Mouse (Mus musculus) neural tube, embryonic 15.5 days (tissue): ENCODE data around the gene Greb1. TPM values are rescaled to one million over a fixed set of nuclear protein-coding genes. Genes with fewer than 3 reads are reported as not detected.
A peak's percentile ranks its signal among the peaks of the same experiment; 100 is the strongest.

Experiments used
- ATAC-seq: fragments of 200-750 bp; cut with Nextera tagmentation; 2 replicates; pipeline ENCODE4 v1.8.0; 2017; ENCODE audit warnings: mild to moderate bottlenecking, moderate TSS enrichment, moderate library complexity; ENCODE audit not compliant: low FRiP score
- H3K27ac ChIP-seq: fragments of 300-500 bp; sonication (generic); replicated peaks from 2 replicates; pipeline ENCODE4 v1.5.1; 2015; ENCODE audit warnings: mild to moderate bottlenecking, inconsistent platforms
- H3K27me3 ChIP-seq: fragments of 300-500 bp; sonication (generic); replicated peaks from 2 replicates; pipeline ENCODE4 v1.6.1; 2015; ENCODE audit warnings: inconsistent platforms
- H3K36me3 ChIP-seq: fragments of 300-500 bp; sonication (generic); 2 replicates; pipeline ENCODE4 v1.6.1; 2015; ENCODE audit warnings: inconsistent platforms
- H3K4me1 ChIP-seq: fragments of 300-500 bp; sonication (generic); 2 replicates; pipeline ENCODE4 v1.6.1; 2015; ENCODE audit warnings: inconsistent platforms
- H3K4me2 ChIP-seq: fragments of 300-500 bp; sonication (generic); 2 replicates; pipeline ENCODE4 v1.6.1; 2015; ENCODE audit warnings: inconsistent platforms, mild to moderate bottlenecking, moderate library complexity
- H3K4me3 ChIP-seq: fragments of 300-500 bp; sonication (generic); replicated peaks from 2 replicates; pipeline ENCODE4 v1.5.1; 2015; ENCODE audit warnings: mild to moderate bottlenecking, inconsistent platforms
- H3K9ac ChIP-seq: fragments of 300-500 bp; sonication (generic); replicated peaks from 2 replicates; pipeline ENCODE4 v1.6.1; 2015; ENCODE audit warnings: mild to moderate bottlenecking, inconsistent platforms
- H3K9me3 ChIP-seq: fragments of 300-500 bp; sonication (generic); replicated peaks from 2 replicates; pipeline ENCODE4 v1.6.1; 2016; ENCODE audit warnings: inconsistent platforms
- WGBS: fragments of 180-500 bp; shearing (Covaris S2); methylation state at CpG from one replicate; pipeline ENCODE4 v1.1.7; 2015; ENCODE audit warnings: mixed read lengths; 5-methylcytosine and 5-hydroxymethylcytosine counted together
- polyA plus RNA-seq: library from polyadenylated mRNA; unstranded; fragments of >200 nt; fragmentation: Nextera tagmentation; extraction: Ambion mirVana; gene quantifications from 2 replicates; pipeline ENCODE4 v1.2.1, GENCODE M21; 2015

Greb1 gene
- polyA plus RNA-seq, 1 experiment from 2014 or later = 0.67 TPM

- H3K4me2 ChIP-seq = no peak overlapping the region
- H3K9me3 ChIP-seq = no peaks in the 10 kb centered on the region
- no peak overlapping the region for H3K9ac ChIP-seq
- no peak overlapping the region for H3K27ac ChIP-seq
- no peaks in the 10 kb centered on the region for H3K36me3 ChIP-seq
- 16% methylated on average over 5 of the region's 5 CpGs for WGBS
- peaks cover 15% of the 10 kb centered on the region; the same call in 1 of the 2 replicates for H3K27me3 ChIP-seq
- H3K4me1 ChIP-seq = peaks cover 16% of the 10 kb centered on the region
- H3K4me3 ChIP-seq = no peak overlapping the region
- ATAC-seq = no peak
These were observed 3.3 kb upstream of the Greb1 start for GRCm38 (mm10) chr12:16803956-16804430.

DNA sequence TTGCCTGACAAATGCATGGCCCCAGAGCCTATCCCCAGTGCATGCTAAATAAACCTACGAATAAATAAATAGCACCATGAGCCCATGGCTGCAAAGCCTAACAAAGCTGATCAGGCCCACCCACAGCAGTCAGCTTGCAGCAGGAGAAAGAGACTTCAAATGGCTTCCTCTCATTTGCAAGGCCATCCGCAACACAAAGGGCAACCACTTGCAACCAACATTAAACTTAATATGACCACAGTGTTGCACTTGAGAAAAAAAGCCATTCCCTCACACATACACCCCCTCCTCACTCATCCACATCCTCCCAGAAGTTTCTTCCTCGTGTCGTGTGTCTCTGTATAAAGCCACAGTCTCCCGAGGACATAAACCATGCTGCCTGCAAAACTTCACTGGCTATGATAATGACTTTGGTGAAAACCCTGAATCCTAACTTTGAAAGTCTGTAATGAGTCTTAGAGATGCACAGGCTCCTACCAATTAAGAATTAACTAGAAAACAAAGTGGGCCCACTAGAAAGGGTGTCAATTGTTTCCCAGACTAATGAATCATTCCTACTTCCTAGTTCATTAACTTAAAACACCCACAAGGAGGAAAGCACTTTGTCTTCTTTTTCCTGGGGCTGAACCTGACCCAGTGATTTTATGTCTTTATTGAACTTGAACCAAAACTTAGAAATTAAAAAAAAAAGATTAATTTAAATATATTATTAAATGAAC, 2.7 kb upstream of the Greb1 start:
- peaks cover 18% of the 10 kb centered on the region for H3K4me1 ChIP-seq
- no peak overlapping the region for H3K27ac ChIP-seq
- H3K36me3 ChIP-seq = no peaks in the 10 kb centered on the region
- no peaks in the 10 kb centered on the region for H3K9me3 ChIP-seq
- no peak overlapping the region for H3K4me3 ChIP-seq
- ATAC-seq = no peak
- no peak overlapping the region for H3K9ac ChIP-seq
- peaks cover 11% of the 10 kb centered on the region; the same call in 1 of the 2 replicates for H3K27me3 ChIP-seq
- H3K4me2 ChIP-seq = no peak overlapping the region
- WGBS = 11% methylated on average over 5 of the region's 5 CpGs

DNA sequence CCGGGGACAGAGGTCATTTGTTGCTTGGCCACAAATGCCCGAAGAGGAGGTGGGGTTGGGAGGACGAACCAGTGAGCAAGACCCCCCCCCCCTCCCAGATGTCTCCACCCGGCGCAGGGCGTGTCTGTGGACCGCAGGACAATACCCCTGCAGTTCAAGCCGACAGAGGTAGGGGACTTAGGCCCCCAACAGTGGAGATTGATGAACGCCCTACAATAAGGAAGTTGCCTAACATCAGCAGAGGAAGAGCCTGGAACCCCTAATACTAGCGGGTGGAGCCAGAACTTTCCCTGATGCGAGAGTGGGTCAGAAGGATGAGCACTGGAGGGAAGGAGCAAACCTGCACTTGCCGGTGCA, 251 bp upstream of the Greb1 start:
- Histone ChIP-seq H3K4me1 (peaks cover 18% of the 10 kb centered on the region), H3K9ac (peak overlapping the region; percentile 60), H3K4me2 (peak overlapping the region; percentile 97), H3K9me3 (no peaks in the 10 kb centered on the region), H3K36me3 (no peaks in the 10 kb centered on the region), H3K27ac (no peak overlapping the region), H3K4me3 (peak overlapping the region; percentile 54), H3K27me3 (no peaks in the 10 kb centered on the region)
- WGBS = 1% methylated on average over 12 of the region's 12 CpGs
- ATAC-seq = peak; percentile 28; the same call in 1 of the 2 replicates

DNA sequence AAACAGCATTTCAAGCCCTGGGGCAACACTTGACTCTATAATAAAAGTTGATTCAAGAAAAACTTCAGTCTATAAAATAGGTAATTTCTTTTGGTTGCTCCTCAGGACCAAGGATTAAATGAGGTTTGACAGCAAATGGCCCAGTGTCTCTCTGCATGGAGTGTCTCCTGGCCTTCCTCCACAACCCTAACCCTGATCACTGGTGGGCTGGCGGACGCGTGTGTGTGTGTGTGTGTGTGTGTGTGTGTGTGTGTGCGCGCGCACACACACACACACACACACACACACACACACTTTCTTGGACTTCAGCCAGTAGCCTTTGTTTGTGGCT, 793 bp downstream of the Greb1 start:
- peaks cover 18% of the 10 kb centered on the region for H3K4me1 ChIP-seq
- no peak overlapping the region for H3K9ac ChIP-seq

GRCm38 (mm10) chr12:16798894-16799293, 1.8 kb downstream of the Greb1 start:
- Histone ChIP-seq H3K9ac (no peak overlapping the region), H3K4me3 (no peak overlapping the region), H3K9me3 (no peaks in the 10 kb centered on the region), H3K4me1 (peaks cover 18% of the 10 kb centered on the region), H3K36me3 (no peaks in the 10 kb centered on the region), H3K4me2 (no peak overlapping the region), H3K27ac (no peak overlapping the region), H3K27me3 (no peaks in the 10 kb centered on the region)
- no peak for ATAC-seq
- WGBS = 30% methylated on average over 3 of the region's 3 CpGs

More for the DNA sequence above, 793 bp downstream of the Greb1 start:
- H3K4me2 ChIP-seq = peak overlapping the region; percentile 97
- H3K27me3 ChIP-seq = no peaks in the 10 kb centered on the region
- H3K9me3 ChIP-seq = no peaks in the 10 kb centered on the region
- no peak overlapping the region for H3K27ac ChIP-seq
- WGBS = 3% methylated on average over 6 of the region's 6 CpGs
- H3K36me3 ChIP-seq = no peaks in the 10 kb centered on the region
- peak; percentile 43; the same call in 1 of the 2 replicates for ATAC-seq
- H3K4me3 ChIP-seq = peak overlapping the region; percentile 54

GRCm38 (mm10) chr12:16795781-16796180, 4.9 kb downstream of the Greb1 start:
- no peaks in the 10 kb centered on the region for H3K27me3 ChIP-seq
- H3K4me1 ChIP-seq = peaks cover 15% of the 10 kb centered on the region
- no peak overlapping the region for H3K9ac ChIP-seq
- no peak overlapping the region for H3K4me2 ChIP-seq
- H3K27ac ChIP-seq = no peak overlapping the region
- H3K36me3 ChIP-seq = no peaks in the 10 kb centered on the region
- ATAC-seq = no peak
- no peaks in the 10 kb centered on the region for H3K9me3 ChIP-seq
- H3K4me3 ChIP-seq = no peak overlapping the region
- 88% methylated on average over 3 of the region's 3 CpGs for WGBS

DNA sequence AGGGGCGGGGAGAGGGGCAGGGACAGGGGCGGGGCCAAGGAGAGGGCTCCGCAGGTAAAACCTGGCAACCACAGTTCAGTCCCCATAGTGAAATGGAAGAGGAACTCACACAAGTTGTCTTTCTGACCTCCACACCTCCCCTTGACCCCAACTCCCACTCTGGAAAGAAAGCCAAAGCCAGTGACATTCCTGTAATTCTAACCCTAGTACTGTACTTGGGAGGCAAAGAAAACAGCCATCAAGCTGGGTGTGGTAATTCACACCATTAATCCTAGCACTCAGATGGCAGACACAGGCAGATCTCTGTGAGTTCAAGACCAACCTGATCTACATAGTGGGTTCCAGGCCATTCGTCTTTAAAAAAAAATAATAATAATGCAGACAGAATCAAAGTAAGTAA, 7.3 kb downstream of the Greb1 start:
- Histone ChIP-seq H3K36me3 (no peaks in the 10 kb centered on the region), H3K4me3 (no peak overlapping the region), H3K4me1 (no peaks in the 10 kb centered on the region; the same call in 1 of the 2 replicates), H3K27me3 (no peaks in the 10 kb centered on the region), H3K4me2 (no peak overlapping the region), H3K9ac (no peak overlapping the region), H3K9me3 (no peaks in the 10 kb centered on the region), H3K27ac (no peak overlapping the region)
- 88% methylated on average over 4 of the region's 4 CpGs for WGBS
- no peak for ATAC-seq

DNA sequence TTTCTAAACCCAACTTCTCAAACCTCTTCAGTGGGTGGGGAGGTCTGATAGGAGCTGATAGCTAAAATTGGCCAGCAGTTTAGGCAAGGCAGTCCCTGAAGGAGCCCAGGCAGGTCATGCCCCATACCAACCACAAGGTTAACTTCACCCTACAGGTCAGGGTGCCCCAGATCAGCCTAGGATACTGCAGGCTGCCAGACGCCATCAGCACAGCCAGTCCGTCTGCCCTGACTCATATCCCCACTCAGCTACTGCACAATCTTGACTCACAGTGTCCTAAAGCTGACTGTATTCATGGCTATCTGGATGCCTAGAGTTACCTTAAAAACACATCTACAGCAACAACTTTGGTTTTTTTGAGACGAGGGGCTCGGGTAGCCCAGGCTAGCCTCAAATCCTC, 10.2 kb downstream of the Greb1 start:
- Histone ChIP-seq H3K27me3 (no peaks in the 10 kb centered on the region), H3K36me3 (no peaks in the 10 kb centered on the region), H3K4me1 (no peaks in the 10 kb centered on the region; the same call in 1 of the 2 replicates), H3K9ac (no peak overlapping the region), H3K27ac (no peak overlapping the region), H3K4me3 (no peak overlapping the region), H3K4me2 (no peak overlapping the region), H3K9me3 (no peaks in the 10 kb centered on the region)
- 38% methylated on average over 4 of the region's 4 CpGs for WGBS
- ATAC-seq = no peak

DNA sequence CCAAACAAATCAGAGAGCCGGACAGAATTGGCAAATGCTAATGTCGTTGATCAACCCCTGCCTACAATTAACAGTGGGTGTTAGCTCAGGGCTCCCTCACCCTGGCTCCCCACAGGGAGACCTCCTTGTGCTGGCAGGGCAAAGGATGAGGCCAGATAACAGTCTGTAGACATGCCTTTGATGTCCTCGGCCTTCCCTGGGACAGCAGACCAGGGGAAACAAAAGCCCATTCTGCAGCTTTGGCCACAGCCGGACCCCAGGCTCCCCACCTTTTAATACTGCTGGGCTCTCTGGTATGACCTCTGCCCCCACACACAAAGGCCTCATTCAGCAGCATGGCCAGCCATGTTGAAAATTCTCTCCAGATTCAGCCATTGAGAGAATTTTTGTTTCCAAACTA, 10.9 kb downstream of the Greb1 start:
- no peak overlapping the region for H3K27ac ChIP-seq
- WGBS = 4% methylated on average over 4 of the region's 4 CpGs
- no peaks in the 10 kb centered on the region for H3K9me3 ChIP-seq
- H3K27me3 ChIP-seq = no peaks in the 10 kb centered on the region
- no peaks in the 10 kb centered on the region for H3K36me3 ChIP-seq
- no peak overlapping the region for H3K4me3 ChIP-seq
- no peak overlapping the region for H3K9ac ChIP-seq
- no peaks in the 10 kb centered on the region; the same call in 1 of the 2 replicates for H3K4me1 ChIP-seq
- no peak for ATAC-seq
- H3K4me2 ChIP-seq = no peak overlapping the region

DNA sequence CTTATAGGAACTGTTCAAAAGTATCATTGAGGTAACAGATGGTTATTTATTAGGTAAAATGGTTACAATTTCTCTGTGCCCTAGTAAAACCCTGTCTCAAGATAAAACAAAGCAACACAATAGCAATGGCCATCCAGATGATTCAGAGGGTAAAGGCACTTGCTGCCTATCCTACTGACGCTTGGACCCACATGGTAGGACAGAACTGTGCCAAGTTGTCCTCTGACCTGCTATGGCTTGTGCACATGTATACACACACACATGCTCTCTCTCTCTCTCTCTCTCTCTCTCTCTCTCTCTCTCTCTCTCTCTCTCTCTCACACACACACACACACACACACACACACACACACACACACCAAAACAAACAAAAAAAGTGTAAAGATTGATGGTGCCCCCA, 11.5 kb downstream of the Greb1 start:
- 47% methylated on average over 1 of the region's 1 CpGs for WGBS
- H3K4me3 ChIP-seq = no peak overlapping the region
- no peaks in the 10 kb centered on the region for H3K27me3 ChIP-seq
- H3K4me1 ChIP-seq = no peaks in the 10 kb centered on the region; the same call in 1 of the 2 replicates
- H3K9me3 ChIP-seq = no peaks in the 10 kb centered on the region
- no peak overlapping the region for H3K27ac ChIP-seq
- no peak overlapping the region for H3K4me2 ChIP-seq
- no peak for ATAC-seq
- H3K9ac ChIP-seq = no peak overlapping the region
- H3K36me3 ChIP-seq = no peaks in the 10 kb centered on the region

DNA sequence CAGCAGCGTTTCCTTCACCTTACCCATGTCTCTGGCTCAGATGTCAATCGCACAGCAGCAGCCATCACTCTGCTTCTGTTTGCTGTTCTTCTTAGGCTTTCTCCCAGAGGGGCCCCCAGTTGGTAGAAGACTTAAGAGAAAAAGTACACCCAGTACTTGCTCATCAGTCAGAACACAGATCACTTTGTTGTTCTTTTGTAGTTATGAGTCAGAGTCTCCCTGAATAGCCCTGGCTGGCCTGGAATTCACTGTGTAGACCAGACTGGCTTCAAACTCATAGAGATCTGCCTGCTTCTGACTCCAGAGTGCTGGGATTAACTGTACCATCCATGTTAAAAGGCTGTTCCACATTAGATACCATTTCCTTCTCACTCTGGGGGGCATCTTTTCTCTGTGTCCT, 12.1 kb downstream of the Greb1 start:
- Histone ChIP-seq H3K4me2 (no peak overlapping the region), H3K4me3 (no peak overlapping the region), H3K9me3 (no peaks in the 10 kb centered on the region), H3K9ac (no peak overlapping the region), H3K4me1 (no peaks in the 10 kb centered on the region; the same call in 1 of the 2 replicates), H3K36me3 (no peaks in the 10 kb centered on the region), H3K27ac (no peak overlapping the region), H3K27me3 (no peaks in the 10 kb centered on the region)
- WGBS = 69% methylated on average over 2 of the region's 2 CpGs
- no peak for ATAC-seq

DNA sequence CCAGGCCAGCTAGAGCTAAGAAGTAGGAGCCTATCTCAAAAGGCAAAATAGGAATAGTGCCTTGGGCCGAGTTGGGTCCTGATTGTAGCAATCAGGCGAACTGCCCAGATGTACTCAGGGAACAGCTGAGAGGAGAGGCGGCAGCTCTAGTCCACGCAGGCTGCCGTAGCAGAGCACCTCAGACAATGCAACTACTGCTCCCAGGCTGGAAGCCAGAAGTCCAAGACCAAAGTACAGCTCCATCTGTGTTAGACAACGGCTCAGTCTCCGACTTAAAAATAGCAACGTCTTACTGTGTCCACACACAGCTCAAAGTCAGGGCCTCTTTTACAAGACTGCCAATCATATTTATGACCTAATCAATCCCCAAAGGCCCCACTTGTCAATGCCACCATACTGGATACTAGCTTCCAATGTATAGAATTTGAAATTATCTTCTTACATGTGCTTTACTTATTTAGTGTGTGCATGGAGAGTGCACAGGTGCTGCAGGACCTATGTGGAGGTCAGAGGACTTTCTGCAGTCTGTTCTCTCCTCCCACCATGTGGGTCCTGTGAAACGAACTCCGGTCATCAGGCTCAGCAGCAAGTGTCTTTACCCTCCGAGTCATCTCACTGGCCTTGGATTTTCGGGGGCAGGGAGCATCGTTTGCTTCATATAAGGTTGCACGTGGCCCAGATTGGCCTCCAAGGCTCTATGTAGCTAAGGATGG, 19.5 kb downstream of the Greb1 start:
- H3K36me3 ChIP-seq = no peaks in the 10 kb centered on the region
- H3K4me1 ChIP-seq = no peaks in the 10 kb centered on the region
- H3K9me3 ChIP-seq = no peaks in the 10 kb centered on the region
- no peak overlapping the region for H3K4me3 ChIP-seq
- WGBS = 81% methylated on average over 14 of the region's 14 CpGs
- ATAC-seq = no peak
- no peak overlapping the region for H3K4me2 ChIP-seq
- H3K27ac ChIP-seq = no peak overlapping the region
- H3K9ac ChIP-seq = no peak overlapping the region
- H3K27me3 ChIP-seq = no peaks in the 10 kb centered on the region
